Mouse (Mus musculus): ENCODE results near the gene Schip1.

The Schip1 gene

DNA sequence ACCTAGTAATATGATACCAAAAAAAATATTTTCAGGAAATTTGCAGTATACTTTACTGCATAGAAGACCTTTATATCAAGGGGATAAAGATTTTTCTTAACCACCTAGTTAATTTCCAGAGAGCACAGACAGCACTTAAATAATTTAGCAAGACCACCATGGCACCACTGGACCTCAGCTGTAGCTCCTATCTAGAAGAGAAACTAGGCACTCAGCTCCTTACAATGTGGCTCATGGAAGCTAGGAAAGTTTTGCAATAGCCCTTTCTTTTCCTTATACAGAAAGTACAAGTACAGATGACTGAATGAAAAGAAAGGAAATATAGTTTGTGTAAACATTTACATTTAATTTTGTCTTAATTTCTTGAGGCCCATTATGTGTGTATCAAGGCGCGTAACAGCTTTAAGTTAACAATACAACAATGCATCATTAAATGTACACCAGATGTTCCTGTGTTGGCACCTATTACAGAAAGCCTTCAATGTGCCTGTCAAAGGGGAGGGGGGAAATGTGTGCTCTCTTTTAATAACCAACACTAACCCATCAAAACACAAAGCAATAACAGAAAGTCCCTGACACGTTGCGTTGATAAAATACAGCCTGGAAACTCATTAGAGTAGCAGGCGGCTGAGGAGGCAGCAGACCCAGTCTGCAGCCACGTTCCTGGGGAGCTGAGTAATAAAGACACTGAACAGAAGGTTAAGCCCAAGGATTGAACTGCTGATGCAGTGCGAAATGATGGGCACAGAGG is 218.4 kb downstream of the Schip1 start:
- DNase-seq: no peak

DNA sequence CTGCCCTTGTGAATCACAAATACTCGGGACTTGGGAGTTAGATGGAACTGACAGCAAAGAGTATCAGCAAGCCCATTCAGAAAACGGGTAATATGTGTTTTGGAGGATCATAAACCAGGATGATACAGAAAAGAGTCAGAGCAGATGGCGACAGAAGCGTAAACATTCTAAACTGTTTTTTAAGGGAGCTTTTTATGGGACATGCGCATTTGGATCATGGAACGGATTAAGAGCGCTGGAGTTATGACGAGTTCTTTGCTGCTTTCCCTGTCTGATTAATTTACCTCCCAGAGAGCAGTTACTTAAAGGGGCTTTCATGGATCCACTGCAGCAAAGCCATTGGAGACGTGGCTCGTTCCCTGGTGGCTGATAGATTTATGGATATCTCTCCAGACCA is 219.0 kb downstream of the Schip1 start:
- DNase-seq: no peak

DNA sequence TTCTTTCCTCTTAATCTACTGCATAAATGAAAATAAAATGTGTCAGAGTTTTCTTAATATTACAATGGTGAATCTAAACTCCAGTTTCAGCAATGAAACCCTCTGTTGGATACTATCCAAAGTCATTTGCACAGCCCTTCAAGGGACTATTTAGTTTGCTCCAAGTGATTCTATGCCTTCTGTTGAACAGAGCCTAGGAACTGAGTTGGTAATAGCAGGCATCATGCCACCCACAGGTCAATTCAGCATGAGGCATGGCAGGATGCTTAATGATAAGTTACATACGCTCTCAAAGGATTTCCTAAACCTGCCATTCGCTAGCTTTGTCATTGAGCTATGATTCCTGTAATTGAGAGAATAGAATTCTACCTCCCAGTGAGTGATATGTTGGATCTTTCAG is 219.9 kb downstream of the Schip1 start:
- no peak for DNase-seq

DNA sequence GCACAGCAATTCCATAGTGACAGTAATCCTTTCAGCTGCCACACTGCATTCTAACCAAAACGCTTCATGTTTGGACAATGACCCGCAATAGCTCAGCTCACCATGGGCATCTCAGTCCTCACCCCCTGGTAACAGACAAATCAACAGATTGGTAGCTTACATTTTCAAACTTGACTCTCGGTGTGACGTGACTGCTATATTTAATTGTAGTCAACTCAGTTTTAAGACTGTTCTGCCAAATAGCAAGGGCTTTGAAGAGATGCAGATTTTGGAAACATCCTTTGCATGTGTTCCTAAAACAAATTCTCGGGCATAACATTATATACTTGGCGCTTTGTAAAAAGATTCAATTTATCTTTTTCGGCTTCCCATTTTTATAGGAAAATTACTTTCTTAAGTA is 232.2 kb downstream of the Schip1 start:
- no peak for DNase-seq

DNA sequence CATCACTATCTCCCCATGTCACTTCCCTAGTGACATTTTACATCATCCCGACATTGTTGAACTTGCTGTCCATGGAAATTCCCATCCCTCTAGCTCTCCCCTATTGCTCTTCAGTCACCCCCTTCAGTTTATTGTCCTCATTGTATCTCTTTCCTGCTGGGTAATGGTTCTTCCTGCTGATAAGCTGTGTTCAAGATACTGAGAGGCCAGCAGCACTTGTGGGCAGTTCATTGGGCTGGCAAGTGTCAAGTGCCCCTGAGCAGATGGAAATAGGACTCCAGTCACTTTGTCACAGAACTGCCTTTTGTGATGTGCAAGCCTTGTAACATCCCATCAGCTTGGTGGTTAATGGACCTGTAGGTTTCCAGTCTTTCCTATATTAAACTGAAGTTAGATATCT is 241.0 kb downstream of the Schip1 start:
- DNase-seq: no peak

DNA sequence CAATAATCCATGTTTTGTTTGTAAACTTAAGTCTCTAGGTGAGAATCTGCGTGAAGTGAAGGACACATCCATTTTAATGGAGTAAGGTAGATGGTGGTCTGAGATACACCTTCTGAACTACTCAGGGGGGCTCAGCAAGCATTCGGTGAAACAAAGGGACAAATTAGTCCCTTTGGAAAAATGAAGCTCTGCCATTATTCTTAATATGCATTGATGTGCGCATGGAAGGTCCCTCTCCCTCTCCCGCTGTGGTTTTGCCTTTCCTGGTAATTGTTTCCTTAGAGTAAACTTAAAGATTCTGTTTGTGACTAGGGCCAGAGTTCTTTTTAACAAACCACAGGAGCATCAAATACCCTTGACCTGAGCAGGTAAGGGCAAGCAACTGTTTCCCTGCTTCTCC is 242.1 kb downstream of the Schip1 start:
- no peak for DNase-seq

DNA sequence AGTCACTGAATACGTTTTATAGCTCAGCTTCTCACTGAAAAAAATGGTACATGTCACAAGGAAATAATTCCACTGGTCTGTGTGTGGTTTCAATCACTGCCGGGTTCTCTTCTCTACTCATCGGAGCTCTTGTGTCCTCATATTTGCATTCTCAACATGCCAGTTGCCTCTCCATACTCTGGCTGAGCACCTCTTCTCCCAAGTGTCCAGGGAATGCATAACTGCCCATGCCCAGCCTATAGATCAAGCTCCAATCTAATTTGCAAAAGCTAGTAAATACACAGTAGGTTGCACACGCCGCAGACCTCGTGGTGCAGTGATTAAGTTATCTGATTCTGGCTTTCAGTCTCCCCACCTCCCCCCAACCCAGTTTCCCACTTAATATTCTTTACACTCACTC is 261.0 kb downstream of the Schip1 start:
- no peak for DNase-seq

DNA sequence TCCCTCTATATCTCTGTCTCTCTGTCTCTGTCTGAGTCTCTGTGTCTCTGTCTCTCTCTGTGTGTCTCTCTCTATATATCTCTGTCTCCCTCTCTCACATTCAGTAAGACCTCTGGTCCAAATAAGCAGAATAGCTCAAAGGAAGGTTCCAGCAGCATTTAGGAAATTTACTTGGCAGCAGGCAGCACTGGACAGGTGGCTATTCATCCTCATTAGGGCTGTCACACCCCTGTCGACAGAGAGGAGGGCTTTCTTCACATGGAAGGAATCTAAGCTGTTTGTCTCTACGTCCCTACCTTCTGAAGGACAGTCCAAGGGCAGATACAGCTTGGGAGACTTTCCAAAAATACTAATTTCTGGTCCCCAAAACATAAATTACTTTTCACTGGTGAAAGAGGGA is 267.9 kb downstream of the Schip1 start:
- no peak for DNase-seq

DNA sequence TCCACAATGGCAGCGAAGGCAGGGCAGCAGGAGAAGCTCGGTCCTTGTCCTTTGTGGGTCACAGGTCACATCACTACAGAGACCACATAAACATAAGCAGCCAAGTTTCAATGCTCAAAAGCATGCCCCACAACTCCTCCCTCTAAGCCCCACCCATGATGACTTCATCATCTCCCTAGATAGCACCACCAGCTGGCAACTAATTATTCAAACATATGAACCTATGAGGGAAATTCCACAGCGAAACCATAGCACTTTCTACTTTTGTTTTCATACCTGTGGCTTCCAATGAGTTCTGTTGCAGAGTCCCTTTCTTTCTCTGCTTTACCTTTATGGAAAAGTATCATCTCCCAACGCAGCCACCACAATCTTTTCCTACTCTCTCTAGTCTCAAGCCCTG is 270.9 kb downstream of the Schip1 start:
- DNase-seq: no peak

DNA sequence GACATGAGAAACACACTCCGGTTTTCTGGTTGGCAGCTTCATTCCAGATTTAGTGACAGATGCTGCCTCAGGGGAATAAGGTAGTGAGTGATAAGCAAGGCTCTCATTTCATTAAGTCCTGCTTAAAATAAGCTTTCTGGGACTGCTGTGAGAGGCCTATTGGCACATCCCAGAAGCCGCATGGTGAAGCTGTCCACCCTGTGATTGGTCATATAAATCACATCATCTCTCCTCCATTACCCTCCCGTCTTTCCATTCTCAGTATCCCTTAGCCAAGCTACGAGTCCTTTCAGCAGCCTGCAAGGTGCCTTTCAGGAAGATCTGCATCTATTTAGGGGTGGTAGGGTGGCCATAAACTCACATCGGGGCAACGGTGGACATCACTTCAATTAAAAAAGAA is 286.0 kb downstream of the Schip1 start:
- no peak for DNase-seq

DNA sequence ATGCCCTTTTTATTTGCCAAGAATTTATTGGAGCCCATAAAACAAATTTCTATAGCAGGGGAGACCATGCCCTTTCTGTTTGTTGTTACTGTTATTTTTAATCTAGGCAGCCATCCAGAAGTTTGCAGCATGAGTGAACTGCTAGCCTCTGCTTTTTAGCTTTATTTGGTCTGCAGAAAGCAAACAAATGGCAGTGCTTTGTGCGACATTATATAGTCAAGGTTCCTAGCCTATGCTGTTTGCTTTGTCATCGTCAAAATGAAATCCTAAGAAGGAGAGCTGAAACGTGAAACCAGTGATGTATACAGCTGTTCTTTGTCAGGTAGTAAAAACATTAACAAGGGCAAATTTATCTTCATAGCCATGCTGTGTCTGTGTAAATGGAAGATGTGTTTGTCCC is 286.9 kb downstream of the Schip1 start:
- no peak for DNase-seq

DNA sequence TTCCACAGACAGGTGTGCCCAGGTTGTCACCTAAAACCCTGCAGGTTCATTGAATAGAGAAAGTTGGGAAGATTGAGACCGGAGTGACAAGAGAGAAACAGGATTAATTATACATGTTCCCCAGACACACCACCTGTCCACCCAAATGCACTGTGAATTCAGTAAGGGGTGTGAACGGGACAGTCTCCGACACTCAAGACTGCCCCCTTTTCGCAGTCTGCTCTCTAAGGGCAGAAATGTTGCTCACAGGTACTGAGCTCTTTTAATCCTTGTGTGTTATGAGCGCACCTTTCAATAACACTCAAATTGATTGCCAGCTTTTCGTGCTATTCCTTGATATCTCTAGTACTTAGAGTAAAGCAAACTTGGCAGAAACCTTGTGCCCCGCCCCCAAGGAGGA is 288.4 kb downstream of the Schip1 start:
- DNase-seq: no peak

DNA sequence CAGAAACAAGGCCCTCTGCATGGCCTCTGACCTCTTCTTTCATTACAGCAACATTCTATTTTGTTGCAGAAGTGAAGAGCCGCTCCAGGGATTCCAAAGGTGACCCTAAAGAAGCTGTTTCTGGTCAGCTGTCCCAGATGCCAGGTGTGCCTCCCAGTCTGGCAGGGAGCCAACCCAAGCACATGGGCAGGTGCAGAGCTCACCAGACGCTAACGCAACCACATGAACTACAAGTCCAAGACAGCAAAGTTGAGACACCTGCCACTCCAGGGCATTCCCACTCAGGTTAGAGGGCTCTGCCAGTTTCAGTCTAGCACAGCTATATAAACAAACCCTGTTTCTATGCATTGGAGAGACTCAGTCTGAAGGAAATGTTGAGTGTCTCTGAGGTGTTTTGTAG is 288.9 kb downstream of the Schip1 start:
- DNase-seq: peak; percentile 35

DNA sequence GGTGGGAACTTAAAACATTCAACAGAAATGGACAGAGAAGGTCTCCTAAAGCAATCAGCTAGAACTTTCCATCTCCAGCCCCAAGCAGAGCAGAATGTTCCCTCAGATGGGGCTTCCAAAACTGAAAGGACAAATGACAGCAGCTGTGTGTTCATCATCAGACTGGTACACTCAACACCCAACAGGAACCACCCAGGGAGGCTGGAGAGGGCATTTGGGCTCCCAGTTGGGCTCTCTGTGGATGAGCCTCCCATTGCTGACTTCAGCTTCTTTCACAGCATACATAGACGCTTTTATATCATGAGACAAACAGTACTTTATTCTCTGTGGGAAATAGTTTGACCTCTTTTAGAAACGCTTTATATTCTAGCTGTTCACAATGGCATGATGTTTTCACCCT is 291.9 kb downstream of the Schip1 start:
- DNase-seq: no peak

DNA sequence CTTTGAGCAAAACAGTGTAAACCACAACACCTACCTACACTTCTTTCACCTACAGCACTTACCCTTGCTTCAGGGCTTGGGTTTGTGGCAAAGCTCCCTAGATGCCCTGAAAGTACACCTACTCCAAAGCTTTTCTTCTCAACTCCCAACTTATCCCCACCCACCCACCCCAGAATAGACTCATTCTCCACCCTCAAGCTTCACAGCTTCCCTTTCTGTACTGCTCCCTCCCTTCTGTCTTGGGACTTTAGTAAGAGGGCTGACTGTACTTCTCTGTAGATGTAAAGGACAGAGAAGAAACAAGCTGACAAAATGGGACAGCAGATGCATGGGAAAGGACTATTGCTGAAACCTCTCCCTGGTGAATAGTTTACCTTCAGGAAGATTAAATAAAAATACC is 303.4 kb downstream of the Schip1 start:
- no peak for DNase-seq

DNA sequence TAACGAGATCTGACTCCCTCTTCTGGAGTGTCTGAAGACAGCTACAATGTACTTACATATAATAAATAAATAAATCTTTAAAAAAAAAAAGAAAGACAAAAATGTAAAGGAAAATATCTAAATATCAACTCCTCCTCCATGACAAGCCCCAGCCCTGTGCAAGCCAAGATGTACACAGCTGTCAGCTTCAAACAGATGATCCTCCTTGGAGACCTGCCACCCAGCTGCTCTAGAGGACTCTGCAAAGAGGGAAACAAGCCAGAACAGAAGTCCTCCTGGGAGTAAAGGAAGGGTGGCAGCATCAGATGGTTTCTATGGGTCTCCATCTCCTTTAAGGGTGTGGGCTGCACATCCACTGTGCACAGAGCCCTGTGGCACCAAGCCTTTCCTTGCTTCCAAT is 308.3 kb downstream of the Schip1 start:
- no peak for DNase-seq

DNA sequence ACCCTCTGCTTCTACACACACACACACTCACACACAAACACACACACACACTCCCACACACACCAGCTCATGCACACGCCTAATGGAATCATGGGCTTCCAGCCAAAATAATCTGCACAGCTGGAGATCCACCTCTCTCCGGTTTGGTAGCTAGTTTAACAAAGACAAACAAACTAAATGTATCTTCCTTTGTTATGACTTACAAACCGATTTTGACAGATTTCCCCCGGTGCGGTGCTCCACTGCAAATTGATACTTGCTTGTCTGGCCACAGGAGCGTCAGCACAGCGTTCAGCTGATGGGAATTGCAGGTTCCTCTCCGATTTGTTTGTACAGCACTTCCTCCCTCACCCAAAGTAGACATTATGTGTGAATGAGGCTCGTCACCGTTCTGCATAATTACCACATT is 310.5 kb downstream of the Schip1 start:
- no peak for DNase-seq

DNA sequence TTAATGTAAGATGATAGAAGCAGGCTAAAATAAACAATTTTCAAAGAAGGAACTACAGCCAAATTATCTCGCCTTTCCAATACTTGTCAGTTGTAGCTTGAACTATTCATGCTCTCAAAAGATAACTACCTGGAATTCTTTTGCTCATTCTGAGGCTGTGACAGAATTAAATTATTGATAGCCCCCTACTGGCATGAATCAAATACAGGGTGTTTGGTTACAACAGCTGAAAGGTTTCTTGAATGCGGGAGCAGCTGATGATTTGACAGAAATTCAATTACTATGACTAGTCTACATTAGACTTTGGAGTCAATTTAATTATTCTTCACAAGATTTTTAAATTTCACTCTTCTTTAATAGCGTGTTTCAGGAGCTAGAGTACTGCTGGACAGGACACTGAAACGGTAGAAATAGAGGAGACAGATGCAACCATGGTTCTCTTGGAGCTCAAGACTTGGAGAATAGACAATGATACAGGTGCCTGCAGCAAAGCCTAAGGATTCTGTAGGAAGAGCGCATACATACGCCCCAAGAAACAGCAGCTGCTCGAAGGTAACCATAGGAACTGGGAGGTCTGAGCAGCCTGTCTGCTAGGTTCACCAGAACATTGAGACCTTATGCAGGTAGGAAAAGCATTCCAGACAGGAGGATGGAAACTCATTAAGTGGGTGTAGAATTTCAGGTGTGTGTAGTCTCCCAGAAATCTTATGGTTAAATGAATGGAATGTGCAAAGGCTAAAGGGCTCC is 313.0 kb downstream of the Schip1 start:
- DNase-seq: no peak

DNA sequence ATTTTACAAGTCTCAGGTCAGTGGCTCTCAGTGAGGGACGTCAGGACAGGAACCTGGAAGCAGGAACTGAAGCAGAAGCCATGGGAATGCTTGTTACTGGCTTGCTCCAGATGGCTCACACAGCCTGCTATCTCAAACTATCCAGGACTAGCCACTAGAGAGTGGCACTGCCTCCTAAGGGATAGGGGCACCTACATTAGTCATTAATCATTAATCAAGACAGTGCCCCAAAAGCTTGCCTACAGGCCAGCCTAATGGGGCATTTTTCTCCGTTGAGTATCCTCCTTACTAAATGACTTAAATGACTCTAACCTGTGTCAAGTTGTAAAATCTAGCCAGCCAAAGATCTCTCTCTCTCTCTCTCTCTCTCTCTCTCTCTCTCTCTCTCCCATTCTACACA is 314.2 kb downstream of the Schip1 start:
- no peak for DNase-seq

DNA sequence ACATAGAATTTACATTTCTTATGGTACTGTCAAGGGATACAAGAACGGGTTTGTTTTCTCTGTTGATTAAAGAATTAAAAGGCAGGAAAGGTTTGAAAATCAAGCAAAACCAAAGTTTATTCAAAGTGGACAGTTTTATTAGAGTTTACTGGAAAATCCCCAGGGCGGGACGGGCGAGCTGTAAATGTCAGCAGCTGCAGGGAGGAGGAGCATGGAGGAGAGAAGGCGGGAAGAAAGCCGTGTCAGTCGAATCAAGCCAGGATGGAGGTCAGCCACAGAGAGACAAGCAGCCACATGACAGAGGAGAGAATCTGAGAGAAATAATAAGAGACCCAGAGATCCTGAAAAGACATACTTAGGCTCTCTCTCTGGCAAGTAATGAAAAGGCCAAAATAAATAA is 314.6 kb downstream of the Schip1 start:
- DNase-seq: peak; percentile 5

DNA sequence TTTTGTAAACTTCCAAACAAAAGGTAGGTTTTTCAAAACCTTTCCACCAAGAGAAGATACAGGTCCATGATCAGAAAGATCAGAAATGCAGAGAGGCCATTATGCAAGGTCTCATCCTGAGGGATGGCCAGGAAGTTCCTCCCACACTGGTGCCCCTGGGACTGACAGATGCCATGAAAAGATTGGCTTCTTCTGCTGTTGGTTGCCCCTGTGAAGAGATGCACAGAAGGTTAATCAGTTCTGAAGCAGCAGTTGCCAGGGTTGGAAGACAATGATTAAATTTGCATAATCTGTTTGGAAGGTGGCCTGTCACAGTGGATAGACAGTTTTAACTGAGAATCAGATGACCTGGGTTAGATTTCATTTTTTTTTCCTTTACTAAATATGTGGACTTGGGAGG is 319.1 kb downstream of the Schip1 start:
- no peak for DNase-seq

DNA sequence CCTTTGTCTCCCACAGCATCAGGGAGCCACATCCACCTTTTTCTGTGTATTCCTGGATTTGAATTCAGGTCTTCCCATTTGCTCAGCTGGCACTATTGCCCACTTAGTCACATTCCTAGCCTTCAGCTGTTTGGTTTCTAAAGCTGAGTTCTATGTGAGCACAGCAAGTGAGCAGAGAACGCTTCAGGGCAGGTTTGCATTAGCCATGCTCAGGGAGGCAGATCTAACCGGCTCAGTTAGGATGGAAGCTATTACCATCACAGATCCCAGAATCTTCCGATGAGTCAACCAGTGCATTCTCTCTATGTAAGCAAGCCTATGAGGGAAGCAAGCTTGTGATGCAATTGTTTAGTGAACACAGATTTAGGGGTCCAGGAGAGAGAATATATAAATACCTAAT is 320.9 kb downstream of the Schip1 start:
- DNase-seq: no peak

DNA sequence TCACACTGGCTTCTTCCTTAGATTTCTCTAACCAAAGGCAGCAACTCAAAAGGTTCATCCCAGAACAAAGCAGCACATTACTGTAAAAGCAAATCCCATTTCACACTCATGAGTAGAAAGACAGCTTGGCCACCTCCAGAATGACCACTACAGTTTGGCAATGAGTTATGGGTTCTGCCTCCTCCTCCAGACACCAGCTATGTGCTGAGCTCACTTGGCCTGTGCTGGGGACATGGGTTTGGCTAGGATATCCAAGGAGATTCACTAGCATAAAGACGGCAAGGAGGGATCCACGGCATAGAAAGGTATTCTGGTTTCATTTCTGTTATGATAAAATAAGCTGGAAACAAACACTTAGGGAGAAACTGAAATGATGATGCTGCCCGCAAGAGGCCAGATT is 323.4 kb downstream of the Schip1 start:
- DNase-seq: no peak

DNA sequence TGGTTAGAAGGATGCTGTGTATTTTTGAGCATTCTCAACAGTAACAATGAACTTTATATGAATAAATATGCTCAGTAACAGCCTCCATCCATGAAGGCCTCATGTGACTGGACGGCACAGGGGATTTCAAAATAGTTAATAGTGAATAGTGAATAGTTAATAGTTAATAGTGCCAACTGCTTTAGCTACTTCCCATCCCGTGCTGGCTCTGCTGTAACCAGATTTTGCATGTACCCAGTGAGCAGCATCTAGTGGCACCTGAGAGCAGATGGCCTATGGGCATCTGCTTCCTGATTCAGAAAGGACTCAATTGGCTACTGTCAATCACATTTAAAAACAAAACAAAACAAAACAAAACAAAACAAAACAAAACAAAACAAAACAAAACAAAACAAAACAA is 329.0 kb downstream of the Schip1 start:
- DNase-seq: no peak

DNA sequence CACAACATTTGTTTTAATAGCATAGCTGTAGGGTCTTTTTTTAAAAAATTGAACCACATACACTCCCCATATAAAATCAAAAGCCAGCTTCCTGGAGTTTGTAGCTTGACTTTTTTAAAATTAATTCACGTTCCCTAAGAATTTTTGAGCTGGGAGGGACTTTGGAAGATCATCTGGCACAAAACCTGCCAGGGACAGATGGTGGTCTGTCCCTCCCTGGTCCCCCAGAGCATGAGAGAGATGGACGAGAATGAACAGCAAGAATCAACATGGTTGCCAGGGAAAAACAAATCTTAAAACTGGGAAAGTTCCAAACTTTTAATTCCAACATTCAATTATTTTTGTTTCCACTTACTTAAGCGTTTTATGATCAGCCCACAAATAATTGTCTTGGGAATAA is 334.1 kb downstream of the Schip1 start:
- no peak for DNase-seq

All from kidney, adult 18-20 months (tissue).